Mouse (Mus musculus) left cerebral cortex, adult 18-20 months (tissue): ENCODE measurements around the gene Cd300ld5. TPM values are rescaled to one million over a fixed set of nuclear protein-coding genes. Genes with fewer than 3 reads are reported as not detected.
"Not testable (repeated sequence)": the region's sequence is repeated elsewhere in the genome, so short reads cannot be mapped to it uniquely, and the experiment has no call there.

Experiments
- DNase-seq, 2 experiments: peaks; one replicate each; pipeline ENCODE4 v3.0.0; 2021 to 2022; ENCODE audit warnings: low spot score in 2 of 2, mixed read lengths in 1 of 2
- total RNA-seq, 2 experiments: library from RNA; stranded (reverse); gene quantifications; 2 replicates each; pipeline ENCODE4 v1.2.3; 2021

The Cd300ld5 gene
- total RNA-seq, 2 experiments from 2014 or later, result 0.60 to 0.82 TPM

- peak; percentile 20 to 26 for DNase-seq
Measured at GRCm38 (mm10) chr11:115049282-115049895, 11.8 kb upstream of the Cd300ld5 start.

- no peak for DNase-seq
Measured at GRCm38 (mm10) chr11:115048259-115048658, 10.7 kb upstream of the Cd300ld5 start, which contains the start of gene Cd300ld3. Gene Cd300ld3 (minus strand): TSS chr11:115048409.

GRCm38 (mm10) chr11:115026912-115027311 is 10.7 kb downstream of the Cd300ld5 start, which contains the start of gene Cd300ld4:
Gene Cd300ld4 (minus strand): TSS chr11:115027012.
- not testable (repeated sequence) for DNase-seq

GRCm38 (mm10) chr11:115016093-115016492 is 21.5 kb downstream of the Cd300ld5 start, which contains the start of gene Cd300ld2:
Gene Cd300ld2 (minus strand): TSS chr11:115016193.
- not testable (repeated sequence) for DNase-seq

GRCm38 (mm10) chr11:115004070-115004469 is 33.5 kb downstream of the Cd300ld5 start:
- DNase-seq, result no peak

- DNase-seq, result no peak
Measured at GRCm38 (mm10) chr11:115001474-115002040, 36.0 kb downstream of the Cd300ld5 start, which contains the start of gene Cd300c2. Gene Cd300c2 (minus strand): TSS chr11:115001880.

- DNase-seq, result no peak
Measured at GRCm38 (mm10) chr11:114989793-114990192, 47.8 kb downstream of the Cd300ld5 start, which contains the start of gene Cd300ld. Gene Cd300ld (minus strand): TSS chr11:114989922.

- peak; percentile 10 to 11 for DNase-seq
Measured at GRCm38 (mm10) chr11:114981866-114982265, 55.7 kb downstream of the Cd300ld5 start.

Other genes with a start within 250 kb of the Cd300ld5 start
- 10 to 100 TPM; 26.3 to 31.6 TPM for gene Btbd17, start 241.8 kb downstream of the Cd300ld5 start, total RNA-seq
- not detected for gene Gpr142, start 238.8 kb downstream of the Cd300ld5 start, total RNA-seq
- gene Gprc5c, start 186.6 kb downstream of the Cd300ld5 start, total RNA-seq, result 1 to 10 TPM; 4.3 to 6.5 TPM
- under 1 TPM; 0.65 to 0.80 TPM for gene Cd300a, start 147.7 kb downstream of the Cd300ld5 start, total RNA-seq
- not detected for gene Cd300lb, start 103.4 kb downstream of the Cd300ld5 start, total RNA-seq
- not detected for gene Cd300c, start 68.6 kb downstream of the Cd300ld5 start, total RNA-seq
- gene Cd300ld, start 47.8 kb downstream of the Cd300ld5 start, total RNA-seq, result under 1 TPM in 1 of 2 experiments, not detected in 1; 0.12 TPM
- 1 to 10 TPM; 3.3 to 3.7 TPM for gene Cd300c2, start 35.9 kb downstream of the Cd300ld5 start, total RNA-seq
- gene Cd300ld2, start 21.6 kb downstream of the Cd300ld5 start, total RNA-seq, result not detected
- not detected for gene Cd300ld4, start 10.8 kb downstream of the Cd300ld5 start, total RNA-seq
- gene Cd300ld3, start 10.6 kb upstream of the Cd300ld5 start, total RNA-seq, result under 1 TPM; 0.60 to 0.82 TPM
- gene Cd300e, start 24.4 kb upstream of the Cd300ld5 start, total RNA-seq, result not detected
- 1 to 10 TPM; 3.3 to 3.8 TPM for gene Rab37, start 53.7 kb upstream of the Cd300ld5 start, total RNA-seq
- gene Cd300lf, start 96.2 kb upstream of the Cd300ld5 start, total RNA-seq, result under 1 TPM; 0.30 to 0.42 TPM
- gene Slc9a3r1, start 125.6 kb upstream of the Cd300ld5 start, total RNA-seq, result 10 to 100 TPM; 60.9 to 68.1 TPM
- 10 to 100 TPM; 14.9 to 16.2 TPM for gene Tmem104, start 149.7 kb upstream of the Cd300ld5 start, total RNA-seq
- 10 to 100 TPM; 24.3 to 30.5 TPM for gene Nat9, start 150.1 kb upstream of the Cd300ld5 start, total RNA-seq
- gene Grin2c, start 229.5 kb upstream of the Cd300ld5 start, total RNA-seq, result 10 to 100 TPM; 33.8 to 35.7 TPM
- gene Fdxr, start 239.3 kb upstream of the Cd300ld5 start, total RNA-seq, result 10 to 100 TPM; 13.1 to 18.1 TPM